8 mouse cellular contexts compared by ENCODE assay signal in genomic region chr6:24097400-24097799, GRCm38 (mm10).
"Had no signal": no experiment of that assay in that cellular context is flagged by ENCODE, and none has a peak within 500 bp of the region (broad histone marks: within the 10 kb centered on the region; RNA-seq: fewer than 3 reads in every experiment).

No protein-coding gene starts in this region.

- DNase-seq: kidney, adult 2 months; kidney, postnatal 14 days; lung, embryonic 14.5 days; lung, postnatal 10 days; midbrain, embryonic 14.5 days; thymus, adult 2 months; thymus, postnatal 36 days had no signal

- ATAC-seq: liver, embryonic 12.5 days had no signal
